Mouse (Mus musculus): ENCODE data around the gene Sp3. TPM values are rescaled to one million over a fixed set of nuclear protein-coding genes. Genes with fewer than 3 reads are reported as not detected.
"Not testable (repeated sequence)": the region's sequence is repeated elsewhere in the genome, so short reads cannot be mapped to it uniquely, and the experiment has no call there.

Gene Sp3
- 67.4 and 69.0 TPM in 2 replicates for polyA plus RNA-seq (2015; fragmentation: Nextera tagmentation; extraction: Ambion mirVana)

- H3K27ac ChIP-seq: peak within 1 kb of the TSS; percentile 100
- peak within 1 kb of the TSS; percentile 97 for H3K4me3 ChIP-seq
- H3K4me2 ChIP-seq: peak within 1 kb of the TSS; percentile 71
- H3K27me3 ChIP-seq: no peaks in the 10 kb centered on the region
- H3K4me1 ChIP-seq: peaks cover 12% of the 10 kb centered on the region
- WGBS: under 1% methylated on average over 64 of the region's 64 CpGs
- H3K36me3 ChIP-seq: 0 out of 2 replicates have a peak, but pooled peaks cover 3% of the 10 kb centered on the region
- peak; percentile 89 for ATAC-seq (ENCODE audit: insufficient number of reproducible peaks, insufficient read depth, low FRiP score, low TSS enrichment, low read depth)
- no peaks in the 10 kb centered on the region for H3K9me3 ChIP-seq
- H3K9ac ChIP-seq: peak within 1 kb of the TSS; percentile 100
Measured at GRCm38 (mm10) chr2:72980337-72981074, at the start of gene Sp3. Gene Sp3, minus strand, starts transcription at chr2:72980446.

DNA sequence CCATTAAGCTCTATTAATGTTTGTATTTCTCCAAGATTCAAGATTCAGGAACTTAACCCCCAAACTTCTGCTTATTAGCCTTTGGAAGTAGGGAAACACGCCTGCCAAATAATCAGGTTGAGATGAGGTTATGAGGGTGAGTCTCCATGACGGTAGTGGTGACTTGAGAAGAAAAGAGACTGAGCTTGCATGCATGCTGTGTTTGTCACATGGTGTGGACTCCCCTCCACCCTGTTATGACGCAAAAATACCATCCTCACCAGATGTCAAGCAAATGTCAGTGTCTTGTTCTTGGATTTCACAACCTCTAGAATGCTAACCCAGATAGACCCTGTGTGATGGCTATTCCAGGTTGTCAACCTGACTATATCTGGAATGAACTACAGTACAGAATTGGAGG is 49.6 kb upstream of the Sp3 start:
- 96% methylated on average over 3 of the region's 3 CpGs for WGBS
- no peak for ATAC-seq (ENCODE audit: insufficient number of reproducible peaks, insufficient read depth, low FRiP score, low TSS enrichment, low read depth)
- Histone ChIP-seq H3K9ac (no peak overlapping the region), H3K4me3 (no peak overlapping the region), H3K27ac (no peak overlapping the region), H3K4me2 (no peak overlapping the region), H3K27me3 (no peaks in the 10 kb centered on the region), H3K4me1 (peaks cover 7% of the 10 kb centered on the region; the same call in 1 of the 2 replicates), H3K9me3 (no peaks in the 10 kb centered on the region), H3K36me3 (no peaks in the 10 kb centered on the region)

GRCm38 (mm10) chr2:73028019-73028418 is 47.8 kb upstream of the Sp3 start:
- Histone ChIP-seq H3K27ac (no peak overlapping the region), H3K4me2 (no peak overlapping the region), H3K4me1 (no peaks in the 10 kb centered on the region), H3K9me3 (no peaks in the 10 kb centered on the region), H3K4me3 (no peak overlapping the region), H3K27me3 (no peaks in the 10 kb centered on the region), H3K36me3 (no peaks in the 10 kb centered on the region), H3K9ac (no peak overlapping the region)
- no peak for ATAC-seq (ENCODE audit: insufficient number of reproducible peaks, insufficient read depth, low FRiP score, low TSS enrichment, low read depth)
- WGBS: 68% methylated on average over 3 of the region's 3 CpGs

DNA sequence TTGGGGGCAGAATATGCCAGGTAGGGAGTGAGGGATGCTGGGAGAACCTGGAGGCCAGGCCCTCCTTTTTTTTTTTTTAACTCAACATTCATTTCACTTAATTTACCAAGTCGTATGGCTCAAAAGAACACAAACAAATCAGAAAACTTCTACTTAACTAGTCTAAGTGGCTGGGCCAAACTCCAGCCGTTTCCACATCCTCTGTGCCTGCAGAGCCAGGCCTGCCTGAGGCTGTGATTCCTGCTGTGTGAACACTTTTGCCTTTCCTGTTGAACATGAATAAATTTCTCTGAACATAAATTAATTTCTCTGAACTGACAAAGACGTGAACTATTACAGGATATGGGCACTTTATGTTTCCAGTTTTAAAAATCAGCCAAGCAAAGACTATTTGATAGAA is 46.9 kb upstream of the Sp3 start:
- Histone ChIP-seq H3K4me1 (no peaks in the 10 kb centered on the region), H3K9me3 (no peaks in the 10 kb centered on the region), H3K27ac (no peak overlapping the region), H3K4me2 (no peak overlapping the region), H3K4me3 (no peak overlapping the region), H3K36me3 (no peaks in the 10 kb centered on the region), H3K27me3 (no peaks in the 10 kb centered on the region), H3K9ac (no peak overlapping the region)
- ATAC-seq (ENCODE audit: insufficient number of reproducible peaks, insufficient read depth, low FRiP score, low TSS enrichment, low read depth): no peak
- 28% methylated on average over 3 of the region's 3 CpGs for WGBS

- no peak for ATAC-seq (ENCODE audit: insufficient number of reproducible peaks, insufficient read depth, low FRiP score, low TSS enrichment, low read depth)
- Histone ChIP-seq H3K4me3 (no peak overlapping the region), H3K4me2 (no peak overlapping the region), H3K9ac (no peak overlapping the region), H3K4me1 (peaks cover 4% of the 10 kb centered on the region; the same call in 1 of the 2 replicates), H3K9me3 (no peaks in the 10 kb centered on the region), H3K36me3 (no peaks in the 10 kb centered on the region), H3K27ac (no peak overlapping the region), H3K27me3 (no peaks in the 10 kb centered on the region)
- 40% methylated on average over 6 of the region's 6 CpGs for WGBS
Measured at GRCm38 (mm10) chr2:73023803-73024202, 43.6 kb upstream of the Sp3 start.

GRCm38 (mm10) chr2:73021046-73021445 is 40.8 kb upstream of the Sp3 start:
- H3K4me3 ChIP-seq: no peak overlapping the region
- WGBS: 86% methylated on average over 6 of the region's 6 CpGs
- no peak overlapping the region for H3K4me2 ChIP-seq
- peaks cover 4% of the 10 kb centered on the region; the same call in 1 of the 2 replicates for H3K4me1 ChIP-seq
- ATAC-seq (ENCODE audit: insufficient number of reproducible peaks, insufficient read depth, low FRiP score, low TSS enrichment, low read depth): no peak
- H3K36me3 ChIP-seq: no peaks in the 10 kb centered on the region
- H3K9ac ChIP-seq: no peak overlapping the region
- no peaks in the 10 kb centered on the region for H3K9me3 ChIP-seq
- no peaks in the 10 kb centered on the region for H3K27me3 ChIP-seq
- no peak overlapping the region for H3K27ac ChIP-seq

- Histone ChIP-seq H3K27ac (no peak overlapping the region), H3K4me2 (no peak overlapping the region), H3K4me3 (no peak overlapping the region), H3K9ac (no peak overlapping the region), H3K9me3 (no peaks in the 10 kb centered on the region), H3K27me3 (no peaks in the 10 kb centered on the region), H3K36me3 (no peaks in the 10 kb centered on the region), H3K4me1 (peaks cover 4% of the 10 kb centered on the region; the same call in 1 of the 2 replicates)
- 76% methylated on average over 9 of the region's 9 CpGs for WGBS
- no peak for ATAC-seq (ENCODE audit: insufficient number of reproducible peaks, insufficient read depth, low FRiP score, low TSS enrichment, low read depth)
Measured at GRCm38 (mm10) chr2:73019371-73020146, 39.3 kb upstream of the Sp3 start.

DNA sequence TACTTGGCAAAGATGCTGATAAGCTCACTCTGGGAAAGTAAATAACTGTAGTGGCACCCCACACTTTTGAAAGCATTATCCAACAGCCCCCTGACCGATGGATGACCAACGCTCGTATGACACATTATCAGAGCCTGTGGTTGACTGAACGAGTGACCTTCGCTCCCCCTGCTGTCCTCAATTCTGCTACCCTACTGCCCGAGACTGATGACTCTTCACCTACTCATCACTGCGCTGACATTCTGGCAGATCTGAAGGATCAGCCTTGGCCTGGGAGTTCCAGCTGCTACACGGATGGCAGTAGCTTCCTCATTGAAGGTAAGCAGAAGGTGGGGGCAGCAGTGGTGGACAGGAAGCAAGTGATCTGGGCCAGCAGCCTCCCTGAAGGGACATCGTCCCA is 33.8 kb upstream of the Sp3 start:
- ATAC-seq (ENCODE audit: insufficient number of reproducible peaks, insufficient read depth, low FRiP score, low TSS enrichment, low read depth); H3K36me3 ChIP-seq; H3K27ac ChIP-seq; H3K4me2 ChIP-seq; H3K4me1 ChIP-seq; H3K4me3 ChIP-seq; H3K9ac ChIP-seq; H3K27me3 ChIP-seq: not testable (repeated sequence)
- 85% methylated on average over 9 of the region's 9 CpGs for WGBS
- peaks cover 15% of the 10 kb centered on the region; the same call in 1 of the 2 replicates for H3K9me3 ChIP-seq

GRCm38 (mm10) chr2:73012636-73013035 is 32.4 kb upstream of the Sp3 start:
- Histone ChIP-seq H3K36me3 (no peaks in the 10 kb centered on the region), H3K4me3 (no peak overlapping the region), H3K4me1 (no peaks in the 10 kb centered on the region), H3K27me3 (no peaks in the 10 kb centered on the region), H3K27ac (no peak overlapping the region), H3K9me3 (peaks cover 15% of the 10 kb centered on the region; the same call in 1 of the 2 replicates), H3K4me2 (no peak overlapping the region), H3K9ac (no peak overlapping the region)
- ATAC-seq (ENCODE audit: insufficient number of reproducible peaks, insufficient read depth, low FRiP score, low TSS enrichment, low read depth): no peak
- WGBS: 78% methylated on average over 19 of the region's 20 CpGs

- H3K4me2 ChIP-seq: no peak overlapping the region
- no peaks in the 10 kb centered on the region for H3K27me3 ChIP-seq
- H3K4me3 ChIP-seq: no peak overlapping the region
- no peak overlapping the region for H3K9ac ChIP-seq
- H3K27ac ChIP-seq: no peak overlapping the region
- peaks cover 15% of the 10 kb centered on the region; the same call in 1 of the 2 replicates for H3K9me3 ChIP-seq
- peaks cover 29% of the 10 kb centered on the region for H3K4me1 ChIP-seq
- no peaks in the 10 kb centered on the region for H3K36me3 ChIP-seq
- ATAC-seq (ENCODE audit: insufficient number of reproducible peaks, insufficient read depth, low FRiP score, low TSS enrichment, low read depth): no peak
- WGBS: 89% methylated on average over 9 of the region's 9 CpGs
Measured at GRCm38 (mm10) chr2:73007472-73007871, 27.2 kb upstream of the Sp3 start.

DNA sequence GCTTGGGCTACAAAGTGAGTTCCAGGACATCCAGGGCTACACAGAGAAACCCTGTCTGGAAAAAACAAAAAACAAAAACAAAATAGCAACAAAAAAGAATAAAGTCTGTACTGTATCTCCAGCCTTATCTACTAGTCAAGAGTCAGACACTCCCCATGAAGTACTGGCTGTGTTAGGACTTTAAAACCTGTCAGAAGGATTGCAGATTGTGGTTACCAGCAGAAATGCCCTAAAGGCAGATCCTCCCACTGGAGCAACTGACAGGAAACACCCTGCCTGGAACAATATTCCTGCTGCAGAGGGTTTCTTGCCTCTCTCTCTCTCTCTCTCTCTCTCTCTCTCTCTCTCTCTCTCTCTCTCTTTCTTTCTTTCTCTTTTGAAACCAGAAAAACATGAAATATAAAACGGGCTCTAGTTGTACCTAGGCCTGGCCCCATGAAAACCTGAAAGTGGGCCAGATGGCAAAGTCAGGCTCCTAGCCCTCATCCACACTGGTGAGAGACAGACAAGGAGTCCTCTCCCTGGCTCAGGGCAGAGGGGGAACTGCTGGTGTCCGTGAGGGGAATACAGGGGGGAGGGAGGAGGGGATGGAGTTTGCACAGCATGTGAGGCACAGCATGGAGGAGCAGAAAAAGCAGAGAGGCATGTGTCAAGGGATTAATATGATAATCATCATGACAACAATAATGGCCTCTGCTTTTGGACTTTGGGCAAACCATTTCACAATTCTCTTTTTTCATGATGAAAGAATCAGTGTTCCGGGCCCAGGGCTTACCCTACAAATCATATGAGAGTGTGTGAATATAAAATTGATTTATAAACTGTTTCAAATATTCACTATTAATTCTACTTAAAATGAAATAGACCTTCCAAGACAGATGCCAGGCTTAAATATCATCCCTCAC is 25.6 kb upstream of the Sp3 start:
- WGBS: 35% methylated on average over 3 of the region's 3 CpGs
- Histone ChIP-seq H3K4me1 (peaks cover 29% of the 10 kb centered on the region), H3K9ac (0 out of 2 replicates have a peak overlapping the region, but pooled peaks have one; percentile 44), H3K36me3 (no peaks in the 10 kb centered on the region), H3K27me3 (no peaks in the 10 kb centered on the region), H3K4me3 (no peak overlapping the region), H3K27ac (peak overlapping the region; percentile 75), H3K4me2 (no peak overlapping the region), H3K9me3 (peaks cover 11% of the 10 kb centered on the region; the same call in 1 of the 2 replicates)
- ATAC-seq (ENCODE audit: insufficient number of reproducible peaks, insufficient read depth, low FRiP score, low TSS enrichment, low read depth): no peak

Data from embryonic facial prominence, embryonic 13.5 days (tissue).